Mouse (Mus musculus) embryonic fibroblast, embryonic 13.5 days (primary cell): ENCODE data around the gene Dazap1. TPM values are rescaled to one million over a fixed set of nuclear protein-coding genes. Genes with fewer than 3 reads are reported as not detected.

ENCODE experiments used
- H3K27ac ChIP-seq: 2 replicates; pipeline ENCODE4 v1.5.1; 2012; ENCODE audit warnings: low read length, control low read depth, inconsistent platforms; ENCODE audit not compliant: insufficient read depth
- H3K4me1 ChIP-seq: 2 replicates; pipeline ENCODE4 v1.6.1; 2011; ENCODE audit warnings: low read length; ENCODE audit not compliant: control insufficient read depth, insufficient read depth
- H3K4me3 ChIP-seq: 2 replicates; pipeline ENCODE4 v1.5.1; 2011; ENCODE audit warnings: mild to moderate bottlenecking, control low read depth, low read length; ENCODE audit not compliant: insufficient read depth
- CTCF ChIP-seq: IDR thresholded peaks from 2 replicates; pipeline ENCODE4 v1.5.1; 2011; ENCODE audit warnings: mild to moderate bottlenecking, control low read depth, low read length, moderate library complexity, borderline replicate concordance; ENCODE audit not compliant: insufficient read depth
- POLR2A ChIP-seq: IDR thresholded peaks from 2 replicates; pipeline ENCODE4 v1.6.1; 2011; ENCODE audit warnings: low read depth, mild to moderate bottlenecking, control low read depth, low read length, moderate library complexity
- polyA plus RNA-seq: library from polyadenylated mRNA; stranded (reverse); fragments of >200 nt; gene quantifications from 2 replicates; pipeline ENCODE4 v1.2.4, GENCODE M21; 2011; ENCODE audit warnings: low read depth; ENCODE audit not compliant: missing spikeins, insufficient read length

Gene Dazap1
- polyA plus RNA-seq, 1 experiment = 142 TPM

GRCm38 (mm10) chr10:80227877-80228775 is 33.2 kb upstream of the Dazap1 start:
- Histone ChIP-seq H3K4me1 (peaks cover 5% of the 10 kb centered on the region), H3K27ac (no peak overlapping the region), H3K4me3 (peak overlapping the region; percentile 68)
- TF ChIP-seq CTCF (no peak), POLR2A (no peak)

GRCm38 (mm10) chr10:80236145-80236825 is 25.0 kb upstream of the Dazap1 start:
- Histone ChIP-seq H3K27ac (no peak overlapping the region), H3K4me3 (no peak overlapping the region), H3K4me1 (no peaks in the 10 kb centered on the region)
- TF ChIP-seq CTCF = no peak
- no peak for TF ChIP-seq POLR2A

- no peak for TF ChIP-seq POLR2A
- no peak for TF ChIP-seq CTCF
- no peak overlapping the region for H3K27ac ChIP-seq
- no peak overlapping the region for H3K4me3 ChIP-seq
- no peaks in the 10 kb centered on the region for H3K4me1 ChIP-seq
Observed at GRCm38 (mm10) chr10:80237020-80237419, 24.3 kb upstream of the Dazap1 start.

- Histone ChIP-seq H3K27ac (no peak overlapping the region), H3K4me1 (no peaks in the 10 kb centered on the region), H3K4me3 (no peak overlapping the region)
- TF ChIP-seq POLR2A (no peak), CTCF (no peak)
Observed at GRCm38 (mm10) chr10:80238306-80238705, 23.0 kb upstream of the Dazap1 start.

- Histone ChIP-seq H3K4me3 (no peak overlapping the region), H3K27ac (no peak overlapping the region), H3K4me1 (no peaks in the 10 kb centered on the region)
- no peak for TF ChIP-seq POLR2A
- no peak for TF ChIP-seq CTCF
Observed at GRCm38 (mm10) chr10:80239791-80240190, 21.5 kb upstream of the Dazap1 start.

GRCm38 (mm10) chr10:80242088-80242487 is 19.2 kb upstream of the Dazap1 start:
- Histone ChIP-seq H3K27ac (no peak overlapping the region), H3K4me3 (no peak overlapping the region), H3K4me1 (no peaks in the 10 kb centered on the region)
- TF ChIP-seq POLR2A (no peak), CTCF (no peak)

- TF ChIP-seq CTCF = no peak
- Histone ChIP-seq H3K4me3 (no peak overlapping the region), H3K4me1 (no peaks in the 10 kb centered on the region), H3K27ac (no peak overlapping the region)
Observed at GRCm38 (mm10) chr10:80242607-80243006, 18.7 kb upstream of the Dazap1 start.

- no peak for TF ChIP-seq POLR2A
- TF ChIP-seq CTCF = no peak
- Histone ChIP-seq H3K4me3 (no peak overlapping the region), H3K27ac (no peak overlapping the region), H3K4me1 (no peaks in the 10 kb centered on the region)
Observed at GRCm38 (mm10) chr10:80244791-80245399, 16.4 kb upstream of the Dazap1 start.

GRCm38 (mm10) chr10:80245600-80245999 is 15.7 kb upstream of the Dazap1 start:
- H3K27ac ChIP-seq = no peak overlapping the region
- H3K4me3 ChIP-seq = no peak overlapping the region
- TF ChIP-seq CTCF (peak; percentile 30; the same call in 1 of the 2 replicates), POLR2A (no peak)
- H3K4me1 ChIP-seq = no peaks in the 10 kb centered on the region
